Mouse (Mus musculus) hindbrain, embryonic 12.5 days (tissue): Measurements from ENCODE around the gene Vamp2. TPM values are rescaled to one million over a fixed set of nuclear protein-coding genes. Genes with fewer than 3 reads are reported as not detected.
A peak's percentile ranks its signal among the peaks of the same experiment; 100 is the strongest.
"Not testable (repeated sequence)": the region's sequence is repeated elsewhere in the genome, so short reads cannot be mapped to it uniquely, and the experiment has no call there.

Source experiments
- ATAC-seq: fragments of 200-750 bp; cut with Nextera tagmentation; 2 replicates; pipeline ENCODE4 v1.8.0; 2017; ENCODE audit warnings: moderate TSS enrichment; ENCODE audit not compliant: low FRiP score
- H3K27ac ChIP-seq: fragments of 300-500 bp; sonication (generic); 2 replicates; pipeline ENCODE4 v1.5.1; 2016; ENCODE audit warnings: mild to moderate bottlenecking
- H3K27me3 ChIP-seq: fragments of 300-500 bp; sonication (generic); 2 replicates; pipeline ENCODE4 v1.6.1; 2016; ENCODE audit warnings: mild to moderate bottlenecking
- H3K36me3 ChIP-seq: fragments of 300-500 bp; sonication (generic); 2 replicates; pipeline ENCODE4 v1.6.1; 2016; ENCODE audit warnings: mild to moderate bottlenecking
- H3K4me1 ChIP-seq: fragments of 300-500 bp; sonication (generic); 2 replicates; pipeline ENCODE4 v1.6.1; 2016
- H3K4me2 ChIP-seq: fragments of 300-500 bp; sonication (generic); replicated peaks from 2 replicates; pipeline ENCODE4 v1.6.1; 2016; ENCODE audit warnings: mild to moderate bottlenecking
- H3K4me3 ChIP-seq: fragments of 300-500 bp; sonication (generic); 2 replicates; pipeline ENCODE4 v1.5.1; 2016; ENCODE audit warnings: mild to moderate bottlenecking
- H3K9ac ChIP-seq: fragments of 300-500 bp; sonication (generic); 2 replicates; pipeline ENCODE4 v1.6.1; 2016; ENCODE audit warnings: mild to moderate bottlenecking, moderate library complexity
- H3K9me3 ChIP-seq: fragments of 300-500 bp; sonication (generic); replicated peaks from 2 replicates; pipeline ENCODE4 v1.6.1; 2016; ENCODE audit warnings: mild to moderate bottlenecking
- WGBS: fragments of 180-500 bp; shearing (Covaris S2); methylation state at CpG from one replicate; pipeline ENCODE4 v1.1.7; 2016; 5-methylcytosine and 5-hydroxymethylcytosine counted together
- polyA plus RNA-seq: library from polyadenylated mRNA; unstranded; fragments of >200 nt; fragmentation: Nextera tagmentation; extraction: Ambion mirVana; gene quantifications from 2 replicates; pipeline ENCODE4 v1.2.1, GENCODE M21; 2016

The Vamp2 gene
- polyA plus RNA-seq, 1 experiment from 2014 or later = 140 TPM

GRCm38 (mm10) chr11:69089616-69090290 lies 1.5 kb downstream of the Vamp2 start:
- H3K36me3 ChIP-seq = peaks cover 24% of the 10 kb centered on the region; the same call in 1 of the 2 replicates

GRCm38 (mm10) chr11:69090367-69090766 lies 2.1 kb downstream of the Vamp2 start:
- H3K4me2 ChIP-seq = no peak overlapping the region
- H3K9ac ChIP-seq = peak overlapping the region; percentile 38
- H3K4me1 ChIP-seq = peaks cover 37% of the 10 kb centered on the region
- H3K27me3 ChIP-seq = no peaks in the 10 kb centered on the region
- no peaks in the 10 kb centered on the region for H3K9me3 ChIP-seq
- no peak for ATAC-seq
- H3K4me3 ChIP-seq = no peak overlapping the region
- peaks cover 24% of the 10 kb centered on the region; the same call in 1 of the 2 replicates for H3K36me3 ChIP-seq
- no peak overlapping the region for H3K27ac ChIP-seq
- 61% methylated on average over 6 of the region's 6 CpGs for WGBS

More at GRCm38 (mm10) chr11:69089616-69090290, 1.5 kb downstream of the Vamp2 start:
- no peaks in the 10 kb centered on the region for H3K27me3 ChIP-seq
- no peak for ATAC-seq
- 0 out of 2 replicates have a peak overlapping the region, but pooled peaks have one; percentile 95 for H3K27ac ChIP-seq
- H3K4me2 ChIP-seq = peak overlapping the region; percentile 84
- H3K9me3 ChIP-seq = no peaks in the 10 kb centered on the region
- 90% methylated on average over 12 of the region's 12 CpGs for WGBS
- H3K9ac ChIP-seq = peak overlapping the region; percentile 99
- peak overlapping the region; percentile 98 for H3K4me3 ChIP-seq
- peaks cover 35% of the 10 kb centered on the region for H3K4me1 ChIP-seq

- 67% methylated on average over 7 of the region's 7 CpGs for WGBS
- peaks cover 24% of the 10 kb centered on the region; the same call in 1 of the 2 replicates for H3K36me3 ChIP-seq
- H3K4me3 ChIP-seq = no peak overlapping the region
- H3K4me1 ChIP-seq = peaks cover 50% of the 10 kb centered on the region
- no peak overlapping the region for H3K27ac ChIP-seq
- no peak overlapping the region for H3K9ac ChIP-seq
- no peak overlapping the region for H3K4me2 ChIP-seq
- no peak for ATAC-seq
- no peaks in the 10 kb centered on the region for H3K9me3 ChIP-seq
- no peaks in the 10 kb centered on the region for H3K27me3 ChIP-seq
These were observed 3.5 kb downstream of the Vamp2 start for GRCm38 (mm10) chr11:69091566-69092385.

GRCm38 (mm10) chr11:69092386-69092751 lies 4.1 kb downstream of the Vamp2 start:
- Histone ChIP-seq H3K4me1 (peaks cover 56% of the 10 kb centered on the region), H3K36me3 (peaks cover 24% of the 10 kb centered on the region; the same call in 1 of the 2 replicates), H3K4me3 (no peak overlapping the region), H3K27ac (no peak overlapping the region), H3K9me3 (no peaks in the 10 kb centered on the region), H3K4me2 (no peak overlapping the region), H3K9ac (no peak overlapping the region), H3K27me3 (no peaks in the 10 kb centered on the region)
- no peak for ATAC-seq
- 2% methylated on average over 3 of the region's 3 CpGs for WGBS

GRCm38 (mm10) chr11:69092871-69093270 lies 4.6 kb downstream of the Vamp2 start:
- Histone ChIP-seq H3K4me1 (peaks cover 56% of the 10 kb centered on the region), H3K9me3 (no peaks in the 10 kb centered on the region), H3K4me3 (no peak overlapping the region), H3K9ac (no peak overlapping the region), H3K4me2 (no peak overlapping the region), H3K27me3 (no peaks in the 10 kb centered on the region), H3K27ac (no peak overlapping the region), H3K36me3 (peaks cover 24% of the 10 kb centered on the region; the same call in 1 of the 2 replicates)
- no peak for ATAC-seq
- 89% methylated on average over 4 of the region's 4 CpGs for WGBS

- Histone ChIP-seq H3K4me1 (peaks cover 63% of the 10 kb centered on the region), H3K36me3 (peaks cover 24% of the 10 kb centered on the region; the same call in 1 of the 2 replicates)
- H3K9me3 ChIP-seq, H3K4me3 ChIP-seq, H3K4me2 ChIP-seq, H3K27ac ChIP-seq, H3K27me3 ChIP-seq, H3K9ac ChIP-seq, ATAC-seq: not testable (repeated sequence)
- 91% methylated on average over 7 of the region's 7 CpGs for WGBS
These were observed 5.6 kb downstream of the Vamp2 start for GRCm38 (mm10) chr11:69093856-69094255.

- peak within 1 kb of the TSS; percentile 60 for H3K9ac ChIP-seq
- peak within 1 kb of the TSS; percentile 93 for H3K4me2 ChIP-seq
- H3K36me3 ChIP-seq = peaks cover 24% of the 10 kb centered on the region; the same call in 1 of the 2 replicates
- no peaks in the 10 kb centered on the region for H3K27me3 ChIP-seq
- no peaks in the 10 kb centered on the region for H3K9me3 ChIP-seq
- H3K4me1 ChIP-seq = peaks cover 64% of the 10 kb centered on the region
- ATAC-seq = peak; percentile 92
- under 1% methylated on average over 37 of the region's 37 CpGs for WGBS
- H3K27ac ChIP-seq = peak within 1 kb of the TSS; percentile 70
- H3K4me3 ChIP-seq = peak within 1 kb of the TSS; percentile 46
These were observed 6.6 kb downstream of the Vamp2 start, which contains the start of gene Per1 for GRCm38 (mm10) chr11:69094697-69095429. Gene Per1 (plus strand): TSS chr11:69095217.

- ATAC-seq = no peak
- H3K36me3 ChIP-seq = peaks cover 20% of the 10 kb centered on the region; the same call in 1 of the 2 replicates
- peaks cover 63% of the 10 kb centered on the region for H3K4me1 ChIP-seq
- peak overlapping the region; percentile 93 for H3K4me2 ChIP-seq
- peak overlapping the region; percentile 70 for H3K27ac ChIP-seq
- peak overlapping the region; percentile 60 for H3K9ac ChIP-seq
- WGBS = 3% methylated on average over 27 of the region's 27 CpGs
- peak overlapping the region; percentile 46 for H3K4me3 ChIP-seq
- no peaks in the 10 kb centered on the region for H3K9me3 ChIP-seq
- no peaks in the 10 kb centered on the region for H3K27me3 ChIP-seq
These were observed 7.4 kb downstream of the Vamp2 start for GRCm38 (mm10) chr11:69095511-69096231.

- Histone ChIP-seq H3K9me3 (no peaks in the 10 kb centered on the region), H3K4me3 (peak overlapping the region; percentile 46), H3K27me3 (no peaks in the 10 kb centered on the region), H3K9ac (peak overlapping the region; percentile 63), H3K36me3 (peaks cover 22% of the 10 kb centered on the region), H3K4me1 (peaks cover 60% of the 10 kb centered on the region), H3K27ac (peak overlapping the region; percentile 82), H3K4me2 (peak overlapping the region; percentile 93)
- 12% methylated on average over 9 of the region's 9 CpGs for whole genome bisulfite sequencing
- no peak for ATAC-seq
These were observed 8.2 kb downstream of the Vamp2 start for GRCm38 (mm10) chr11:69096360-69096986.

- no peaks in the 10 kb centered on the region for H3K27me3 ChIP-seq
- WGBS = 3% methylated on average over 29 of the region's 29 CpGs
- peak overlapping the region; percentile 63 for H3K9ac ChIP-seq
- peaks cover 58% of the 10 kb centered on the region for H3K4me1 ChIP-seq
- peak overlapping the region; percentile 82 for H3K27ac ChIP-seq
- peak overlapping the region; percentile 93 for H3K4me2 ChIP-seq
- H3K9me3 ChIP-seq = no peaks in the 10 kb centered on the region
- peak overlapping the region; percentile 23 for H3K4me3 ChIP-seq
- ATAC-seq = no peak
- peaks cover 23% of the 10 kb centered on the region for H3K36me3 ChIP-seq
These were observed 9.0 kb downstream of the Vamp2 start for GRCm38 (mm10) chr11:69096987-69097900.
